Mouse (Mus musculus) neural tube, embryonic 15.5 days (tissue): Measurements from ENCODE around the gene Dao. TPM values are rescaled to one million over a fixed set of nuclear protein-coding genes. Genes with fewer than 3 reads are reported as not detected.
A peak's percentile ranks its signal among the peaks of the same experiment; 100 is the strongest.

Experiments
- ATAC-seq: fragments of 200-750 bp; cut with Nextera tagmentation; 2 replicates; pipeline ENCODE4 v1.8.0; 2017; ENCODE audit warnings: mild to moderate bottlenecking, moderate TSS enrichment, moderate library complexity; ENCODE audit not compliant: low FRiP score
- H3K27ac ChIP-seq: fragments of 300-500 bp; sonication (generic); replicated peaks from 2 replicates; pipeline ENCODE4 v1.5.1; 2015; ENCODE audit warnings: mild to moderate bottlenecking, inconsistent platforms
- H3K27me3 ChIP-seq: fragments of 300-500 bp; sonication (generic); replicated peaks from 2 replicates; pipeline ENCODE4 v1.6.1; 2015; ENCODE audit warnings: inconsistent platforms
- H3K36me3 ChIP-seq: fragments of 300-500 bp; sonication (generic); 2 replicates; pipeline ENCODE4 v1.6.1; 2015; ENCODE audit warnings: inconsistent platforms
- H3K4me1 ChIP-seq: fragments of 300-500 bp; sonication (generic); 2 replicates; pipeline ENCODE4 v1.6.1; 2015; ENCODE audit warnings: inconsistent platforms
- H3K4me2 ChIP-seq: fragments of 300-500 bp; sonication (generic); 2 replicates; pipeline ENCODE4 v1.6.1; 2015; ENCODE audit warnings: inconsistent platforms, mild to moderate bottlenecking, moderate library complexity
- H3K4me3 ChIP-seq: fragments of 300-500 bp; sonication (generic); replicated peaks from 2 replicates; pipeline ENCODE4 v1.5.1; 2015; ENCODE audit warnings: mild to moderate bottlenecking, inconsistent platforms
- H3K9ac ChIP-seq: fragments of 300-500 bp; sonication (generic); replicated peaks from 2 replicates; pipeline ENCODE4 v1.6.1; 2015; ENCODE audit warnings: mild to moderate bottlenecking, inconsistent platforms
- H3K9me3 ChIP-seq: fragments of 300-500 bp; sonication (generic); replicated peaks from 2 replicates; pipeline ENCODE4 v1.6.1; 2016; ENCODE audit warnings: inconsistent platforms
- WGBS: fragments of 180-500 bp; shearing (Covaris S2); methylation state at CpG from one replicate; pipeline ENCODE4 v1.1.7; 2015; ENCODE audit warnings: mixed read lengths; 5-methylcytosine and 5-hydroxymethylcytosine counted together
- polyA plus RNA-seq: library from polyadenylated mRNA; unstranded; fragments of >200 nt; fragmentation: Nextera tagmentation; extraction: Ambion mirVana; gene quantifications from 2 replicates; pipeline ENCODE4 v1.2.1, GENCODE M21; 2015

The Dao gene
- polyA plus RNA-seq, 1 experiment from 2014 or later: not detected

GRCm38 (mm10) chr5:113984025-113984740 is 19.3 kb upstream of the Dao start:
- H3K27ac ChIP-seq: no peak overlapping the region
- ATAC-seq: no peak
- H3K4me1 ChIP-seq: peaks cover 17% of the 10 kb centered on the region
- no peaks in the 10 kb centered on the region for H3K9me3 ChIP-seq
- peaks cover 6% of the 10 kb centered on the region; the same call in 1 of the 2 replicates for H3K36me3 ChIP-seq
- no peak overlapping the region for H3K4me2 ChIP-seq
- H3K9ac ChIP-seq: no peak overlapping the region
- H3K4me3 ChIP-seq: no peak overlapping the region
- H3K27me3 ChIP-seq: no peaks in the 10 kb centered on the region
- WGBS: 94% methylated on average over 13 of the region's 13 CpGs

- Histone ChIP-seq H3K4me2 (no peak overlapping the region), H3K36me3 (peaks cover 8% of the 10 kb centered on the region; the same call in 1 of the 2 replicates), H3K4me3 (no peak overlapping the region), H3K4me1 (peaks cover 27% of the 10 kb centered on the region), H3K27ac (0 out of 2 replicates have a peak overlapping the region, but pooled peaks have one; percentile 5), H3K27me3 (no peaks in the 10 kb centered on the region), H3K9ac (no peak overlapping the region), H3K9me3 (no peaks in the 10 kb centered on the region)
- ATAC-seq: no peak
- WGBS: 77% methylated on average over 2 of the region's 2 CpGs
Observed at GRCm38 (mm10) chr5:113985737-113986136, 17.8 kb upstream of the Dao start.

- H3K4me3 ChIP-seq: no peak overlapping the region
- H3K4me2 ChIP-seq: no peak overlapping the region
- H3K36me3 ChIP-seq: peaks cover 8% of the 10 kb centered on the region; the same call in 1 of the 2 replicates
- no peak overlapping the region for H3K9ac ChIP-seq
- H3K4me1 ChIP-seq: peaks cover 34% of the 10 kb centered on the region
- ATAC-seq: no peak
- no peaks in the 10 kb centered on the region for H3K27me3 ChIP-seq
- 0 out of 2 replicates have a peak overlapping the region, but pooled peaks have one; percentile 5 for H3K27ac ChIP-seq
- H3K9me3 ChIP-seq: no peaks in the 10 kb centered on the region
- WGBS: 29% methylated on average over 9 of the region's 9 CpGs
Observed at GRCm38 (mm10) chr5:113986182-113986961, 17.1 kb upstream of the Dao start.

GRCm38 (mm10) chr5:113989437-113990024 is 14.0 kb upstream of the Dao start:
- Histone ChIP-seq H3K27ac (no peak overlapping the region), H3K4me2 (no peak overlapping the region), H3K4me1 (peaks cover 55% of the 10 kb centered on the region), H3K36me3 (peaks cover 8% of the 10 kb centered on the region; the same call in 1 of the 2 replicates), H3K9me3 (no peaks in the 10 kb centered on the region), H3K4me3 (no peak overlapping the region), H3K9ac (no peak overlapping the region), H3K27me3 (no peaks in the 10 kb centered on the region)
- no peak for ATAC-seq
- 87% methylated on average over 20 of the region's 20 CpGs for WGBS

GRCm38 (mm10) chr5:113990593-113990992 is 12.9 kb upstream of the Dao start:
- H3K4me2 ChIP-seq: no peak overlapping the region
- no peak for ATAC-seq
- no peak overlapping the region for H3K27ac ChIP-seq
- H3K4me1 ChIP-seq: peaks cover 55% of the 10 kb centered on the region
- 91% methylated on average over 5 of the region's 5 CpGs for WGBS
- no peak overlapping the region for H3K9ac ChIP-seq
- no peaks in the 10 kb centered on the region for H3K27me3 ChIP-seq
- peaks cover 8% of the 10 kb centered on the region; the same call in 1 of the 2 replicates for H3K36me3 ChIP-seq
- H3K4me3 ChIP-seq: no peak overlapping the region
- no peaks in the 10 kb centered on the region for H3K9me3 ChIP-seq

GRCm38 (mm10) chr5:113991141-113991540 is 12.4 kb upstream of the Dao start:
- Histone ChIP-seq H3K9ac (peak overlapping the region; percentile 30; the same call in 1 of the 2 replicates), H3K4me3 (no peak overlapping the region), H3K27me3 (no peaks in the 10 kb centered on the region), H3K9me3 (no peaks in the 10 kb centered on the region), H3K4me2 (peak overlapping the region; percentile 86), H3K36me3 (peaks cover 8% of the 10 kb centered on the region; the same call in 1 of the 2 replicates), H3K27ac (no peak overlapping the region), H3K4me1 (peaks cover 49% of the 10 kb centered on the region)
- ATAC-seq: no peak
- WGBS: 65% methylated on average over 7 of the region's 7 CpGs

GRCm38 (mm10) chr5:113992339-113992831 is 11.1 kb upstream of the Dao start:
- H3K4me2 ChIP-seq: peak overlapping the region; percentile 86
- H3K4me3 ChIP-seq: peak overlapping the region; percentile 79
- H3K9ac ChIP-seq: peak overlapping the region; percentile 95
- no peaks in the 10 kb centered on the region for H3K27me3 ChIP-seq
- H3K27ac ChIP-seq: peak overlapping the region; percentile 98
- ATAC-seq: no peak
- peaks cover 7% of the 10 kb centered on the region; the same call in 1 of the 2 replicates for H3K36me3 ChIP-seq
- 27% methylated on average over 12 of the region's 12 CpGs for WGBS
- peaks cover 41% of the 10 kb centered on the region for H3K4me1 ChIP-seq
- H3K9me3 ChIP-seq: no peaks in the 10 kb centered on the region

GRCm38 (mm10) chr5:113993031-113993486 is 10.4 kb upstream of the Dao start:
- 0% methylated on average over 22 of the region's 22 CpGs for WGBS
- ATAC-seq: peak; percentile 62

GRCm38 (mm10) chr5:113993487-113994465 is 9.7 kb upstream of the Dao start, which contains the start of gene Ssh1:
TSS of gene Ssh1 (minus strand) at chr5:113993894.
- H3K27me3 ChIP-seq: no peaks in the 10 kb centered on the region
- peak within 1 kb of the TSS; percentile 95 for H3K9ac ChIP-seq
- WGBS: 2% methylated on average over 60 of the region's 83 CpGs
- peak within 1 kb of the TSS; percentile 79 for H3K4me3 ChIP-seq
- peak; percentile 89 for ATAC-seq
- peaks cover 4% of the 10 kb centered on the region; the same call in 1 of the 2 replicates for H3K36me3 ChIP-seq
- peak within 1 kb of the TSS; percentile 98 for H3K27ac ChIP-seq
- H3K4me1 ChIP-seq: peaks cover 41% of the 10 kb centered on the region
- no peaks in the 10 kb centered on the region for H3K9me3 ChIP-seq
- peak within 1 kb of the TSS; percentile 86 for H3K4me2 ChIP-seq

More at GRCm38 (mm10) chr5:113993031-113993486, 10.4 kb upstream of the Dao start:
- peak overlapping the region; percentile 86 for H3K4me2 ChIP-seq
- peak overlapping the region; percentile 95 for H3K9ac ChIP-seq
- no peaks in the 10 kb centered on the region for H3K27me3 ChIP-seq
- peaks cover 4% of the 10 kb centered on the region; the same call in 1 of the 2 replicates for H3K36me3 ChIP-seq
- H3K4me3 ChIP-seq: peak overlapping the region; percentile 79
- no peaks in the 10 kb centered on the region for H3K9me3 ChIP-seq
- peaks cover 41% of the 10 kb centered on the region for H3K4me1 ChIP-seq
- H3K27ac ChIP-seq: peak overlapping the region; percentile 98

- H3K4me3 ChIP-seq: no peak overlapping the region
- 63% methylated on average over 2 of the region's 2 CpGs for WGBS
- H3K27ac ChIP-seq: no peak overlapping the region
- no peak overlapping the region for H3K9ac ChIP-seq
- no peaks in the 10 kb centered on the region for H3K9me3 ChIP-seq
- H3K4me2 ChIP-seq: no peak overlapping the region
- H3K36me3 ChIP-seq: no peaks in the 10 kb centered on the region
- ATAC-seq: no peak
- no peaks in the 10 kb centered on the region for H3K27me3 ChIP-seq
- H3K4me1 ChIP-seq: peaks cover 23% of the 10 kb centered on the region
Observed at GRCm38 (mm10) chr5:113996458-113996857, 7.0 kb upstream of the Dao start.
